Mouse (Mus musculus): ENCODE results near the gene Snx17. TPM values are rescaled to one million over a fixed set of nuclear protein-coding genes. Genes with fewer than 3 reads are reported as not detected.
"Not testable (repeated sequence)": the region's sequence is repeated elsewhere in the genome, so short reads cannot be mapped to it uniquely, and the experiment has no call there.

Snx17 gene
- total RNA-seq, 2 experiments from 2014 or later = 79.2 to 90.3 TPM

- no peak for DNase-seq
Observed at GRCm38 (mm10) chr5:31196207-31196606, 3.2 kb downstream of the Snx17 start.

GRCm38 (mm10) chr5:31197072-31197471 lies 4.0 kb downstream of the Snx17 start:
- DNase-seq = no peak

GRCm38 (mm10) chr5:31198170-31198569 lies 5.1 kb downstream of the Snx17 start:
- no peak for DNase-seq

- DNase-seq = no peak
Observed at GRCm38 (mm10) chr5:31198616-31199320, 5.7 kb downstream of the Snx17 start.

GRCm38 (mm10) chr5:31199321-31199892 lies 6.4 kb downstream of the Snx17 start:
- DNase-seq = no peak

- DNase-seq = peak; percentile 51
Observed at GRCm38 (mm10) chr5:31199893-31200292, 6.9 kb downstream of the Snx17 start.

- DNase-seq = peak; percentile 42
Observed at GRCm38 (mm10) chr5:31200327-31200768, 7.3 kb downstream of the Snx17 start.

- DNase-seq = peak; percentile 35
Observed at GRCm38 (mm10) chr5:31201042-31201741, 8.2 kb downstream of the Snx17 start.

- peak; percentile 96 for DNase-seq
Observed at GRCm38 (mm10) chr5:31201742-31202590, 8.9 kb downstream of the Snx17 start, which contains the start of gene Zfp513. TSS of gene Zfp513 (minus strand) at chr5:31202303.

GRCm38 (mm10) chr5:31202933-31203332 lies 9.9 kb downstream of the Snx17 start:
- DNase-seq = no peak

- no peak for DNase-seq
Observed at GRCm38 (mm10) chr5:31203866-31204265, 10.8 kb downstream of the Snx17 start.

GRCm38 (mm10) chr5:31204421-31204820 lies 11.4 kb downstream of the Snx17 start:
- no peak for DNase-seq

GRCm38 (mm10) chr5:31216554-31216953 lies 23.5 kb downstream of the Snx17 start:
- DNase-seq = not testable (repeated sequence)

- DNase-seq = no peak
Observed at GRCm38 (mm10) chr5:31218294-31218693, 25.3 kb downstream of the Snx17 start.

GRCm38 (mm10) chr5:31219070-31219469 lies 26.0 kb downstream of the Snx17 start:
- no peak for DNase-seq

- DNase-seq = no peak
Observed at GRCm38 (mm10) chr5:31219474-31219873, 26.4 kb downstream of the Snx17 start.

- peak; percentile 67 for DNase-seq
Observed at GRCm38 (mm10) chr5:31219911-31220447, 27.0 kb downstream of the Snx17 start.

GRCm38 (mm10) chr5:31220448-31221303 lies 27.6 kb downstream of the Snx17 start, which contains the start of gene Ppm1g:
TSS of gene Ppm1g (minus strand) at chr5:31220687.
- peak; percentile 99 for DNase-seq

- DNase-seq = peak; percentile 64
Observed at GRCm38 (mm10) chr5:31221304-31221945, 28.4 kb downstream of the Snx17 start.

- no peak for DNase-seq
Observed at GRCm38 (mm10) chr5:31222696-31223095, 29.7 kb downstream of the Snx17 start.
